Mouse (Mus musculus) telencephalon, adult 2 months (tissue): ENCODE measurements around the gene Cartpt.
"Not testable (repeated sequence)": the region's sequence is repeated elsewhere in the genome, so short reads cannot be mapped to it uniquely, and the experiment has no call there.

Source experiments
- DNase-seq: peaks from one replicate; pipeline ENCODE4 v3.0.0-alpha.2; 2011; ENCODE audit warnings: low read depth, low spot score

Gene Cartpt

DNA sequence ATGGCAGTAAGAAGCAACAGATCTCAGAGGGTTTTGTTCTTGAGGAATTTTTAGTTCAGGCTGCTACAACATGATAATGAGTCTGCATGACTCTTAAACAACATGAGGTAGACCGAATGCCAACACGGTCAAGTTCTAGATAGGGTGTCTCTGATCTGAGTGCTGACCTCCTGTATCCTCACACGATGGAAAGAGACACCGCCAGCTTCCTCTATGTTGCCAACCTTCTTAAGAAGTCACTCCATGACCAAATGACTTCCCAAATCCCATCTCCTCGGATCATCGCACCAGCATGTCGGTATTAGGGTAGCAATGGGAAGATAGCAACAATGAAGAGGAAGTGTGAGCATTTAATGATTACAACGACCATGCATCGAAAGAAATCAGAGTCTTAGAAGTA lies 43.6 kb downstream of the Cartpt start:
- DNase-seq: no peak

DNA sequence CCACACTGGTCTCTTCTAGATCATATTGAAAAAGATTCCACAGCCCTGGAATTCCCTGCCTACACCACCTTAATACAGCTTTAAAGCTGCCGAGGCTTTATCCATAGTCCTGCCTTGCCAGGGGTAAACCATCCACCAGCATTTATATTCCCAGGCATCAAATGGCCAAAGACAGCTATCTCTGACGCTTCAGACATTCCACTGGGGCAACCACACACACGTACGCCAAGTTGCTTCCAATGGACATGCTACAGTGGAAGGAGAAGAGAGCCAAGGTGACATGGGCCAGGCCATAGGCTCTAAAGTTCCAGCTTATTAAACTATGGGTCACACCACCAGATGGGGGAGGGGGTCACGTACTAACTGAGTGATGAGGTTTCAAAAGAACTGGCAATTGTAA lies 45.7 kb downstream of the Cartpt start:
- no peak for DNase-seq

DNA sequence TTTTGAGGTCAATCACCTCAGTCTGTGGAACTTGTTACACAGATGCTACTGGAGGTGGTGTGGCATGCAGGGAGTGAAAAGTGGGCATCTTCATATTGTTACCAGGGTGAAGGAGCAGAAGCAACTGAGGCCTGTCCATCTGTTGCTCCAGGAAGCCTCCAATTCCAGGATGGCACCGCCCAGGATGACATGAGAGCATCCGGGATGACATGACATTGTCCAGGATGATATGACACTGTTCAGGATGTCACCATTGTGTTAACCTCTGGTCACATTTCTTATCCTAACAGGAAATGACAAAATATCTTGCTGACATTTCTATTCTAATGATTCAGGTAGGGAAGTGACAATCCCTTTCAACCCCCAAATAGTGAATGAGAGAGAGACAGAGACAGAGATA lies 47.8 kb downstream of the Cartpt start:
- no peak for DNase-seq

DNA sequence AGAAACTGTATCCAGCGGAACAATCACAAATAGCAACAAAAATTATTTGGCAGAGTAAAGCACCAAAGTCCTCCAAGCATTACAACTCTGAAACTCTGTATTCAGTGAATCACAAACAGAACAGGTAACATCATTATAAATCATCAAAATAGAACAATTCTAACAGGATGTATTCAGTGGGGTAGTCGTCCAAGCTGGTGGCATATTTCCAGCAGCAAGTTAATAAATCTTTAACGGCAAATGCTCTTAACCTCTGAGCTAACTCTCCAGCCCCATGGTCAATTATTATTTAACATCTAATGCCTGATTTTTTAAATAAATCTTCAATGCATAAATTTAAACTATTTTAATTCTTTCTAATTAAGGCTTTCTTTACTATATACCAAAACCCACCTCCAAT lies 48.5 kb downstream of the Cartpt start:
- not testable (repeated sequence) for DNase-seq

DNA sequence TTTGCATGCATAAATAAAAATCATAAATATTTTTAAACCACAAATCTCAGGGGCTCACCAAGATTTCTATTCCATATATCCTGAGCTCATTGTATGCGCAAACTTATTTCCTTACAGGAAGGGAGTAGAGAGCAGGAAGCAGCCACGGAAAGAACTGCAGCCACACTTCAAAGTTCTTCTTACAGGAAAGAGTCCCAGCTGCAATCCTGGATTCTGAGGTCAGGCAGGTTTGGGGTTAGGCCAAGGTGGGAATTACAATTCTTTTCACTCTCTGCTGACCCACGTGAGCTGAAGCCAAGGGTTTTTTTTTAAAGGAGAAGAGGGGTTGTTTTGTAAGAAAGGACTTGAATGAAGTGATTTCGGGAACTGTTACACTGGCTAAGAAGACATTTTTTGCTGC lies 49.9 kb downstream of the Cartpt start:
- DNase-seq: no peak

DNA sequence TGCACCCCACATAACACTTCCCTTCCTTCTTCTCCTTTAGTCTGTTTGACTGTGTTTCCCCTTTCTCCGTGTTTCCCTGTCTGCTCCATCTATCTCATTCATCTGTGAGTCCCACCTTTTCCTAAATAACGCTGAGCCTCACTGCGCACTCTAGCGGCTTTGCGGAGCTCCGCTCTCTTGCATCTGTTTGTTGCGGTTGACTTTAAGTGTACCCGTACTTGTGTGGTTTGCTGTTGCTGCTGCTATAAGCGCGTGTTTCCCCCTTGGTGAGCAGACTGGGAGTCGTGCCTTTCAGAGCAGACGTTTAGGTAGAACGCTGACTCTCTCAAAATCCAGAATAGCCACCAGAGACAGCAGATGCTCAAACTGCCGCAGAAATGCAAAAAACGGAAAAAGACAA lies 51.3 kb downstream of the Cartpt start:
- DNase-seq: no peak
